Mouse (Mus musculus) lung, postnatal 25 days (tissue): ENCODE measurements around the gene Fcor.

ENCODE experiments used
- DNase-seq: peaks from one replicate; pipeline ENCODE4 v3.0.0; 2022; ENCODE audit warnings: low spot score

Gene Fcor

GRCm38 (mm10) chr8:3671980-3672491 lies at the start of gene Fcor:
Gene Fcor (minus strand): TSS chr8:3672362.
- DNase-seq, result peak; percentile 85

GRCm38 (mm10) chr8:3721041-3721440 lies 48.9 kb upstream of the Fcor start:
- DNase-seq, result no peak

- no peak for DNase-seq
Measured at GRCm38 (mm10) chr8:3720551-3720950, 48.4 kb upstream of the Fcor start, which contains the start of gene Clec4g. Gene Clec4g (minus strand): TSS chr8:3720651.

- peak; percentile 69 for DNase-seq
Measured at GRCm38 (mm10) chr8:3718559-3718958, 46.4 kb upstream of the Fcor start.

GRCm38 (mm10) chr8:3717321-3717954 lies 45.3 kb upstream of the Fcor start:
- DNase-seq, result no peak

- DNase-seq, result peak; percentile 38
Measured at GRCm38 (mm10) chr8:3711646-3712045, 39.5 kb upstream of the Fcor start.

- DNase-seq, result no peak
Measured at GRCm38 (mm10) chr8:3710312-3710711, 38.1 kb upstream of the Fcor start.

- no peak for DNase-seq
Measured at GRCm38 (mm10) chr8:3707611-3708010, 35.4 kb upstream of the Fcor start.

- no peak for DNase-seq
Measured at GRCm38 (mm10) chr8:3705711-3706110, 33.5 kb upstream of the Fcor start.

- no peak for DNase-seq
Measured at GRCm38 (mm10) chr8:3701491-3701890, 29.3 kb upstream of the Fcor start.

- peak; percentile 37 for DNase-seq
Measured at GRCm38 (mm10) chr8:3694121-3694520, 22.0 kb upstream of the Fcor start, which contains the start of gene Fcer2a. Gene Fcer2a (minus strand): TSS chr8:3694175.

GRCm38 (mm10) chr8:3690774-3691173 lies 18.6 kb upstream of the Fcor start:
- DNase-seq, result no peak

GRCm38 (mm10) chr8:3687537-3687936 lies 15.4 kb upstream of the Fcor start:
- no peak for DNase-seq

GRCm38 (mm10) chr8:3685422-3685821 lies 13.3 kb upstream of the Fcor start:
- DNase-seq, result no peak

GRCm38 (mm10) chr8:3684530-3684929 lies 12.4 kb upstream of the Fcor start:
- DNase-seq, result no peak

GRCm38 (mm10) chr8:3683408-3684176 lies 11.4 kb upstream of the Fcor start:
- DNase-seq, result no peak

- no peak for DNase-seq
Measured at GRCm38 (mm10) chr8:3682435-3682834, 10.3 kb upstream of the Fcor start.

GRCm38 (mm10) chr8:3679656-3680055 lies 7.5 kb upstream of the Fcor start:
- no peak for DNase-seq

- no peak for DNase-seq
Measured at GRCm38 (mm10) chr8:3679236-3679635, 7.1 kb upstream of the Fcor start.

- no peak for DNase-seq
Measured at GRCm38 (mm10) chr8:3678831-3679230, 6.7 kb upstream of the Fcor start.

- no peak for DNase-seq
Measured at GRCm38 (mm10) chr8:3676993-3677579, 4.9 kb upstream of the Fcor start.

GRCm38 (mm10) chr8:3676131-3676992 lies 4.2 kb upstream of the Fcor start, which contains the start of gene Trappc5:
Gene Trappc5 (plus strand): TSS chr8:3676299.
- peak; percentile 94 for DNase-seq
